Mouse (Mus musculus): ENCODE measurements at regions not wholly inside any gene's neighbourhood (a gene's known extent, or its start where the extent isn't known, plus 50 kb on each side); places are given as distances from the start of the nearest gene placed in this dataset.
"Not testable (repeated sequence)": the region's sequence is repeated elsewhere in the genome, so short reads cannot be mapped to it uniquely, and the experiment has no call there.

GRCm38 (mm10) chr2:100569891-100570290, 1054.6 kb upstream of the Rag2 start:
- DNase-seq (ENCODE audit: low read depth, low spot score) = not testable (repeated sequence)

GRCm38 (mm10) chr2:100590643-100591042, 1033.9 kb upstream of the Rag2 start:
- not testable (repeated sequence) for DNase-seq (ENCODE audit: low read depth, low spot score)

GRCm38 (mm10) chr2:100626183-100626582, 998.3 kb upstream of the Rag2 start:
- DNase-seq (ENCODE audit: low read depth, low spot score) = not testable (repeated sequence)

DNA sequence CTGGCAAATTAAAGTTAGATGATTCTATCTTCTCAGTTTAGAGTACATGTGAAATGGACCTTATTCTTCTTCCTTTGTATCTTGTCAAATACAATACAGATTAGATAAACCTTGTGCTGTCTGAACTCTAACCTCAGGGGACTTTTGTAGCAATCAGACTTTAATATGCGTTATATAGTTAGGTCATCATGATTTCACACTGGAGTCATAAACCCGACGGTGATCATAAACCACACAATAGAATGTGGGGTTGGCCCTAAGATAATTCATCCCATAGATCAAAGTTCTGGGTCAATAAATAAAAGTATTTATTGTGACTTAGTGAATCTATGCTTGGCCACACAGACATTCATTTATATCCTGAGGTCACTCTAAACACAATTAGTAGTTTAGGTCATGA, 971.8 kb upstream of the Rag2 start:
- not testable (repeated sequence) for DNase-seq (ENCODE audit: low read depth, low spot score)

DNA sequence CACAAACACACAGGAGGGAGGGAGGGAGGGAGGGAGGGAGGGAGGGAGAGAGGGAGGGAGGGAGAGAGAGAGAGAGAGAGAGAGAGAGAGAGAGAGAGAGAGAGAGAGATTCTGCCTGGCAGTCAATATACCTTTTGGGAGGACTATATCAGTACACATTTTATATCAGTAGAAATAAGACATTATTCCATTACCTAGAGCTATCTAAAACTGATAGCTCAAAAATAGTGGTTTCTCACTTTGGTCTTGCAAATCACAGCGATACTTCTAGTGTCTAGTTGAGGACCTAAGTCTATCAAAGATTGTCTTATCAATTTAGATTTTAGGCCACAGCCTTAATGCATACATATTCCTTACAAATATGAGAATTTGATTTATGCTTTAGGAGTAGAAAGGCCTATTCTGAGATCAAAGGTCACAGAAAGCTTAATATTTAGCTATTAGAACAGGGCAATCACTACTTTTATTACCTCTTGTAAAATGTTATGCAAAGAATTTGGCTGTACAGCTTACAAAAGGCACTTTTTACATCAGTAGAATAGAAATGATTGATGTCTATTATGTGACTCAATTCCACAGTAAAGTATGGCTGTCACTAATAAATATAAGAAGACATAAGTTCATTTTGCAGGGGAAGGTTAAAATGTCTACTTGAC, 953.0 kb upstream of the Rag2 start:
- DNase-seq (ENCODE audit: low read depth, low spot score) = not testable (repeated sequence)

DNA sequence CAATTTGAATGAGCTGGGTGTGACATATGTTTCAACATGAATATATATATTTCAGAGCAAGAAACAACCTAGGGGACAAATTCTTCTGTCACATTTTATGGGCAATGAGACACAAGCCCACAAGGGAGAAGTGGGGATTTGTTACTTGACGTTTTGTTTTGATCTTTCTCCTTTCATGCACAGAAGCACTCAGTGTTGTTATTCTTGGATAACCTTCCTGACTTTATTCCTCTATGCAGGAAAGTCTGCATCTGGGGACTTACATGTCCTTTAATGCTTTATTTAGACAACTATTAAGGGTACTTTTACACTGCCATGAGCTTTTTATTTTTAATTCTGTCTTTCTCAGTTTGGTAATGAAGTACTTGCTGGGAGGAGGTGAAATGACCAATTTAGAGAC, 916.1 kb upstream of the Rag2 start:
- DNase-seq (ENCODE audit: low read depth, low spot score) = not testable (repeated sequence)

GRCm38 (mm10) chr2:100743294-100743693, 881.2 kb upstream of the Rag2 start:
- not testable (repeated sequence) for DNase-seq (ENCODE audit: low read depth, low spot score)

- DNase-seq (ENCODE audit: low read depth, low spot score) = not testable (repeated sequence)
Measured at GRCm38 (mm10) chr2:100755033-100755432, 869.5 kb upstream of the Rag2 start.

- DNase-seq (ENCODE audit: low read depth, low spot score) = no peak
Measured at GRCm38 (mm10) chr2:100785392-100785791, 839.1 kb upstream of the Rag2 start.

- DNase-seq (ENCODE audit: low read depth, low spot score) = no peak
Measured at GRCm38 (mm10) chr2:100795578-100795977, 828.9 kb upstream of the Rag2 start.

DNA sequence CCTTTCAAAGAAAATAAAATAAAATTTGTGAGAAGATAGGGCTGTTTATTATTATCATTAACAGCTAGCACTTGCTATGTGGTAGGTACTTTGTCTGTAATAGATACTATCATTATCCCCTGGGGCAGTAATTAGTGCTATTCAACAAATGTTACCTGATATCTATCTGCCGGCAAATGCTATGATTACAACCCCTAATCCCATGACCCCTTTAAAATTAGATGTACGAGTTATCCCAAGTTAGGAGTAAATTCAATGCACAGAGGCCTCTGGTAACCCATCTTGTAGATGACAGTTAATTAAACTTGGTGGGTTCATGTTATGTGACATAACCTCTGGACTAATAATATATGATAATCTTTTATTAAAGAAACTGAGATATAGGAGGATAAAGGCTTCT, 827.7 kb upstream of the Rag2 start:
- no peak for DNase-seq (ENCODE audit: low read depth, low spot score)

- no peak for DNase-seq (ENCODE audit: low read depth, low spot score)
Measured at GRCm38 (mm10) chr2:100797502-100797901, 827.0 kb upstream of the Rag2 start.

DNA sequence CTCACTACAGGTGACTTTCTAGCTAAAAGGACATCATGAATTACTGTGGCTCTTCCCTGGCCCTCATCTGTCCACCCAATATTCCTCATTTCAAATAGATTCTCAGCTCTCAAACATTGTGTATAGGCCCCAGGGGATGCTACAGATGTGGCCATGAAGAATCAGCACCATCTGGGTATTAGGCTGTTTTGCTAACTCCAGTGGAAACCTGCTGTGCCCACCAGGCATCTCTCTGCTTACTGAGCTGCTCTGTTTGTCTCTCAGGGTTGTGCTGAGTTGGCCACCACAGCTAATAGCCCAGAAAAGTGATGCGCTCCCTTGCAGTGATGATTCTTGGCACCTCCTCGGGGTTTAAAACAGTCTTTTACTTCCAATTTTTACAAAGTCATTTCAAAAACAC, 812.0 kb upstream of the Rag2 start:
- DNase-seq (ENCODE audit: low read depth, low spot score) = no peak

GRCm38 (mm10) chr2:100814613-100815258, 809.8 kb upstream of the Rag2 start:
- no peak for DNase-seq (ENCODE audit: low read depth, low spot score)

- DNase-seq (ENCODE audit: low read depth, low spot score) = peak; percentile 50
Measured at GRCm38 (mm10) chr2:100834056-100834455, 790.5 kb upstream of the Rag2 start.

DNA sequence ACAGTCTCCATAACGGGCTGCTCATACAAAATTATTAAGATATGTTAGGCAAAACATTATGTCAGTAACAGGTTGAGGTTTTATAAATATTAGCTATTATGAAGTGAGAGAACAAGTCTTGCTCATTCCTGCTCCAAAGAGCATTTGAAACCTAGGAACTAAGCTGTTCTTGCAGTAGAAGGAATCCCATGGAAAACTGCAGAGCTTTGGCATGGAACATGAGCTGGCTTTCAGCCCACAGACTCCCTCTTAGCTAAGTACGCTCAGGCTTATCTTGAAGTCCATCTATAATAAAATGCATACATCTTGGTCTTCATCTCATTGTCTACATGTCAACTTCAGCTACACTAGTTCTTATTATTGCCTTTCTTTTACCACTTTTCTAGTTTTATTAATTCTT, 766.7 kb upstream of the Rag2 start:
- no peak for DNase-seq (ENCODE audit: low read depth, low spot score)

DNA sequence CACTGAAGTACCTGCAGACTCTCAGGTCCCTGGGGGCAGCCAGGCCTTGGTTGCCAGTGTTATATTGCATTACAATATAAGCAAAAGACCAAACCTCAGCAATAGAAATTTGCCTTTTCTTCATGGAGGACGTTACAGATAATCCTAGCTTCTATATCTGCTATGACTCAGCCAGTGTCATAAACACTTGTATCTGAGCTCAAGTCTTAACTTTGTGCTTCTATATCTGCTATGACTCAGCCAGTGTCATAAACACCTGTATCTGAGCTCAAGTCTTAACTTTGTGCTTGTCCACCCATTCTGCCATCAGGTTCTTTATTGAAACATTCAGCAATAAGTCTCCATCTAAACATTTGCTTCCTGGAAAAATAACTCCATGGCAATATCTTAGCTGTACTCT, 759.0 kb upstream of the Rag2 start:
- no peak for DNase-seq (ENCODE audit: low read depth, low spot score)
